Mouse (Mus musculus) forebrain, embryonic 15.5 days (tissue): ENCODE measurements around the gene Serp1. TPM values are rescaled to one million over a fixed set of nuclear protein-coding genes. Genes with fewer than 3 reads are reported as not detected.
"Not testable (repeated sequence)": the region's sequence is repeated elsewhere in the genome, so short reads cannot be mapped to it uniquely, and the experiment has no call there.

ENCODE experiments used
- ATAC-seq: fragments of 200-750 bp; cut with Nextera tagmentation; replicated peaks from 2 replicates; pipeline ENCODE4 v1.8.0; 2017; ENCODE audit warnings: mild to moderate bottlenecking, moderate TSS enrichment, moderate library complexity
- H3K27ac ChIP-seq: fragments of 300-500 bp; sonication (generic); replicated peaks from 2 replicates; pipeline ENCODE4 v1.5.1; 2015; ENCODE audit warnings: mild to moderate bottlenecking, inconsistent platforms
- H3K27me3 ChIP-seq: fragments of 300-500 bp; sonication (generic); 2 replicates; pipeline ENCODE4 v1.6.1; 2015; ENCODE audit warnings: inconsistent platforms
- H3K36me3 ChIP-seq: fragments of 300-500 bp; sonication (generic); 2 replicates; pipeline ENCODE4 v1.6.1; 2015; ENCODE audit warnings: mild to moderate bottlenecking, inconsistent platforms
- H3K4me1 ChIP-seq: fragments of 300-500 bp; sonication (generic); 2 replicates; pipeline ENCODE4 v1.6.1; 2015; ENCODE audit warnings: inconsistent platforms
- H3K4me2 ChIP-seq: fragments of 300-500 bp; sonication (generic); replicated peaks from 2 replicates; pipeline ENCODE4 v1.6.1; 2015; ENCODE audit warnings: mild to moderate bottlenecking, inconsistent platforms
- H3K4me3 ChIP-seq: fragments of 300-500 bp; sonication (generic); 2 replicates; pipeline ENCODE4 v1.5.1; 2015; ENCODE audit warnings: mild to moderate bottlenecking, inconsistent platforms
- H3K9ac ChIP-seq: fragments of 300-500 bp; sonication (generic); replicated peaks from 2 replicates; pipeline ENCODE4 v1.6.1; 2015; ENCODE audit warnings: mild to moderate bottlenecking, inconsistent platforms
- H3K9me3 ChIP-seq: fragments of 300-500 bp; sonication (generic); 2 replicates; pipeline ENCODE4 v1.6.1; 2016; ENCODE audit warnings: inconsistent platforms
- WGBS: fragments of 180-500 bp; shearing (Covaris S2); methylation state at CpG from one replicate; pipeline ENCODE4 v1.1.7; 2015; ENCODE audit warnings: mixed read lengths; 5-methylcytosine and 5-hydroxymethylcytosine counted together
- polyA plus RNA-seq: library from polyadenylated mRNA; unstranded; fragments of >200 nt; fragmentation: Nextera tagmentation; extraction: Ambion mirVana; gene quantifications from 2 replicates; pipeline ENCODE4 v1.2.1, GENCODE M21; 2015

Gene Serp1
- polyA plus RNA-seq, 1 experiment from 2014 or later = 87.6 TPM

GRCm38 (mm10) chr3:58503720-58504333 lies 21.9 kb downstream of the Serp1 start:
- Histone ChIP-seq H3K4me3 (no peak overlapping the region), H3K9me3 (no peaks in the 10 kb centered on the region), H3K36me3 (no peaks in the 10 kb centered on the region), H3K4me1 (no peaks in the 10 kb centered on the region), H3K9ac (no peak overlapping the region), H3K27ac (no peak overlapping the region), H3K27me3 (no peaks in the 10 kb centered on the region), H3K4me2 (no peak overlapping the region)
- no peak for ATAC-seq
- WGBS = 44% methylated on average over 3 of the region's 3 CpGs

GRCm38 (mm10) chr3:58501961-58502360 lies 23.7 kb downstream of the Serp1 start:
- no peak overlapping the region for H3K4me3 ChIP-seq
- no peak overlapping the region for H3K27ac ChIP-seq
- H3K4me1 ChIP-seq = no peaks in the 10 kb centered on the region
- H3K36me3 ChIP-seq = no peaks in the 10 kb centered on the region
- H3K4me2 ChIP-seq = no peak overlapping the region
- no peak overlapping the region for H3K9ac ChIP-seq
- 67% methylated on average over 2 of the region's 2 CpGs for WGBS
- H3K9me3 ChIP-seq = no peaks in the 10 kb centered on the region
- ATAC-seq = no peak
- no peaks in the 10 kb centered on the region for H3K27me3 ChIP-seq

GRCm38 (mm10) chr3:58493621-58494020 lies 32.1 kb downstream of the Serp1 start:
- Histone ChIP-seq H3K4me3 (no peak overlapping the region), H3K27me3 (no peaks in the 10 kb centered on the region), H3K9me3 (no peaks in the 10 kb centered on the region), H3K36me3 (no peaks in the 10 kb centered on the region), H3K4me2 (no peak overlapping the region), H3K9ac (no peak overlapping the region), H3K27ac (no peak overlapping the region), H3K4me1 (no peaks in the 10 kb centered on the region)
- 87% methylated on average over 4 of the region's 4 CpGs for WGBS
- ATAC-seq = no peak

- ATAC-seq = no peak
Measured at GRCm38 (mm10) chr3:58490787-58491186, 34.9 kb downstream of the Serp1 start.

GRCm38 (mm10) chr3:58487999-58488775 lies 37.5 kb downstream of the Serp1 start:
- H3K9me3 ChIP-seq = no peaks in the 10 kb centered on the region
- no peak overlapping the region for H3K27ac ChIP-seq
- H3K4me3 ChIP-seq = no peak overlapping the region
- H3K9ac ChIP-seq = no peak overlapping the region
- H3K27me3 ChIP-seq = no peaks in the 10 kb centered on the region
- no peaks in the 10 kb centered on the region for H3K4me1 ChIP-seq
- H3K4me2 ChIP-seq = no peak overlapping the region
- no peaks in the 10 kb centered on the region for H3K36me3 ChIP-seq
- no peak for ATAC-seq
- WGBS = 75% methylated on average over 8 of the region's 8 CpGs

More at GRCm38 (mm10) chr3:58490787-58491186, 34.9 kb downstream of the Serp1 start:
- H3K27me3 ChIP-seq = no peaks in the 10 kb centered on the region
- no peak overlapping the region for H3K4me3 ChIP-seq
- no peak overlapping the region for H3K27ac ChIP-seq
- H3K9ac ChIP-seq = no peak overlapping the region
- WGBS = 72% methylated on average over 7 of the region's 7 CpGs
- no peaks in the 10 kb centered on the region for H3K9me3 ChIP-seq
- H3K4me2 ChIP-seq = no peak overlapping the region
- no peaks in the 10 kb centered on the region for H3K4me1 ChIP-seq
- H3K36me3 ChIP-seq = no peaks in the 10 kb centered on the region

GRCm38 (mm10) chr3:58487121-58487520 lies 38.6 kb downstream of the Serp1 start:
- Histone ChIP-seq H3K9me3 (no peaks in the 10 kb centered on the region), H3K27ac (no peak overlapping the region)
- WGBS = 81% methylated on average over 3 of the region's 3 CpGs

GRCm38 (mm10) chr3:58485883-58486282 lies 39.8 kb downstream of the Serp1 start:
- Histone ChIP-seq H3K36me3 (no peaks in the 10 kb centered on the region), H3K9ac (no peak overlapping the region), H3K27me3 (no peaks in the 10 kb centered on the region), H3K4me2 (no peak overlapping the region), H3K9me3 (no peaks in the 10 kb centered on the region), H3K4me1 (no peaks in the 10 kb centered on the region), H3K27ac (no peak overlapping the region), H3K4me3 (no peak overlapping the region)
- 71% methylated on average over 7 of the region's 7 CpGs for WGBS
- no peak for ATAC-seq

More at GRCm38 (mm10) chr3:58487121-58487520, 38.6 kb downstream of the Serp1 start:
- Histone ChIP-seq H3K36me3 (no peaks in the 10 kb centered on the region), H3K4me1 (no peaks in the 10 kb centered on the region), H3K9ac (no peak overlapping the region), H3K27me3 (no peaks in the 10 kb centered on the region), H3K4me3 (no peak overlapping the region), H3K4me2 (no peak overlapping the region)
- no peak for ATAC-seq

GRCm38 (mm10) chr3:58478755-58479455 lies 46.8 kb downstream of the Serp1 start:
- WGBS = 88% methylated on average over 2 of the region's 2 CpGs
- Histone ChIP-seq H3K9ac (no peak overlapping the region), H3K4me1 (no peaks in the 10 kb centered on the region), H3K27me3 (no peaks in the 10 kb centered on the region), H3K27ac (no peak overlapping the region), H3K9me3 (no peaks in the 10 kb centered on the region), H3K4me3 (no peak overlapping the region), H3K36me3 (no peaks in the 10 kb centered on the region), H3K4me2 (no peak overlapping the region)
- ATAC-seq = no peak

- 95% methylated on average over 1 of the region's 1 CpGs for WGBS
- H3K4me1 ChIP-seq, ATAC-seq, H3K27ac ChIP-seq, H3K9ac ChIP-seq, H3K4me2 ChIP-seq, H3K36me3 ChIP-seq, H3K4me3 ChIP-seq, H3K27me3 ChIP-seq, H3K9me3 ChIP-seq: not testable (repeated sequence)
Measured at GRCm38 (mm10) chr3:58475298-58475697, 50.4 kb downstream of the Serp1 start.

Other genes with a start within 250 kb of the Serp1 start
- gene Tsc22d2, start 111.2 kb downstream of the Serp1 start, polyA plus RNA-seq = 8.9 and 9.7 TPM in 2 replicates
- gene Eif2a, start 71 bp downstream of the Serp1 start, polyA plus RNA-seq = 47.1 and 49.5 TPM in 2 replicates
- 19.4 and 21.4 TPM in 2 replicates for gene Selenot, start 50.7 kb upstream of the Serp1 start, polyA plus RNA-seq
- gene Erich6, start 111.3 kb upstream of the Serp1 start, polyA plus RNA-seq = 0.08 and 0.10 TPM in 2 replicates
- gene Siah2, start 166.5 kb upstream of the Serp1 start, polyA plus RNA-seq = 7.0 and 8.1 TPM in 2 replicates